Mouse (Mus musculus) c-Kit-positive CD71-positive TER-119-positive erythroid progenitor cells, embryonic 14.5 days (primary cell): ENCODE measurements around the gene Sfxn3.

Experiments
- DNase-seq: peaks from one replicate; pipeline ENCODE4 v3.0.0-alpha.2; 2013; ENCODE audit warnings: low spot score

The Sfxn3 gene

DNA sequence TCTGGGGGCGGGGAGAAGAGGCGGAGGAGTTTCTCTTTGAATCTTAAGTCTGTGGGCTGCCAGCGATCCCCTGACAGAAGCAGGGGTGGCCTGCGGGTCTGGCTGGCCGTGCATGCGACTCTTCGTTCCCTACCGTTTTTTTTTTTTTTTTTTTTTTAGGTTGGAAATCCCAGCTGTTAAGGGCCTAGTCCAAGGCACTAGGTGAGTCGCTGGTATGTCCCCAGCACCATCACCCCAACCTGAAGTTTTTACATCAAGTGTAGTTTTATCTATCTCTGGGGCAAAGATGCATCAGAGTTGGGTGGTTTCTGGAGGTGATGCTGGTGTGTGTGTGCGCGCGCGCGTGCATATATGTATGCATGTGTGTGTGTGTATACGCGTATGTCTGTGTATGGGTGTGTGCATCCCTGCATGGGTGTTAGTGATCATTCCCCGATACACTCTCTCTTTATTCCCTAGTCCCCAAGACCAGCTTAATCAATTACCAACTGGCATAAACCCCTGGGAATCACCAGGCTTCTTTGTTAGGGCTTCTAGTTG is 28.8 kb downstream of the Sfxn3 start:
- DNase-seq = no peak

- DNase-seq = no peak
These were observed 29.5 kb downstream of the Sfxn3 start for GRCm38 (mm10) chr19:45076586-45077510.

DNA sequence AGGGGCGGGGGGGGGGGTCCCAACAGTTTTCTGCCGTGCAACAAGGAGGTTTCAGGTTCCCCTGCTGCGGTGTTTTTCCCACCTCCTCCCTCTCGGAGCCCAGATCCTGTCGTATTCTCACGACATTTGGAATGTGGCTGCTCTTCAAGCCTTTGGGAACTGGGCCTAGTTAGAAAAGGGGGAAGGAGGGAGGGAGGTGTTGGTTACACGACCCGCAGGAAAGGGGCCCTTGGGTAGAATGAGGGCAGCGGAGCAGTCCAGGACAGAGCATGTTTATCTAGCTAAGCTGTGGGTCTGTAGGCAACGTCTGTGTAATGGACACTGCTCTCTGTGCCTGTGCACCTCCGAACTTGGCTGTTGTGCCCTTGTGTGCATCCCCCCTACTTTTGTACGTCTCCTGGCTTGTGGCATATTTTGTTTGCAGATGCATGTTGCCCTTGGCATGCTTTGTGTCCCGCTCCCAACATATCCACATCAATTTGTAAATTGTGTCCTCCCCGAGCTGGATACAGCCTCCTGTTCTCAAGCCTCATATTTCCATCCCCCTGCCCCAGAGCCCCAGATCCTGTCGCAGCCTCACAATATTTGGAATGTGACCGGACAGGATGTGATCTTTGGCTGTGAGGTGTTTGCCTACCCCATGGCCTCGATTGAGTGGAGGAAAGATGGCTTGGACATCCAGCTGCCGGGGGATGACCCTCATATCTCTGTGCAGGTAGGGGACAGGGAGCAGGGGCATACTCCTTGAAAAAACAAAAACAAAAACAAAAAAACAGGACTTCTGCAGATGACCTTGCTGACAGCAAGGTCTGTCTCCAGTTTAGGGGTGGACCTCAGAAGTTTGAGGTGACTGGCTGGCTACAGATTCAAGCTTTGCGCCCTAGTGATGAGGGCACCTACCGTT is 30.7 kb downstream of the Sfxn3 start:
- DNase-seq = no peak

DNA sequence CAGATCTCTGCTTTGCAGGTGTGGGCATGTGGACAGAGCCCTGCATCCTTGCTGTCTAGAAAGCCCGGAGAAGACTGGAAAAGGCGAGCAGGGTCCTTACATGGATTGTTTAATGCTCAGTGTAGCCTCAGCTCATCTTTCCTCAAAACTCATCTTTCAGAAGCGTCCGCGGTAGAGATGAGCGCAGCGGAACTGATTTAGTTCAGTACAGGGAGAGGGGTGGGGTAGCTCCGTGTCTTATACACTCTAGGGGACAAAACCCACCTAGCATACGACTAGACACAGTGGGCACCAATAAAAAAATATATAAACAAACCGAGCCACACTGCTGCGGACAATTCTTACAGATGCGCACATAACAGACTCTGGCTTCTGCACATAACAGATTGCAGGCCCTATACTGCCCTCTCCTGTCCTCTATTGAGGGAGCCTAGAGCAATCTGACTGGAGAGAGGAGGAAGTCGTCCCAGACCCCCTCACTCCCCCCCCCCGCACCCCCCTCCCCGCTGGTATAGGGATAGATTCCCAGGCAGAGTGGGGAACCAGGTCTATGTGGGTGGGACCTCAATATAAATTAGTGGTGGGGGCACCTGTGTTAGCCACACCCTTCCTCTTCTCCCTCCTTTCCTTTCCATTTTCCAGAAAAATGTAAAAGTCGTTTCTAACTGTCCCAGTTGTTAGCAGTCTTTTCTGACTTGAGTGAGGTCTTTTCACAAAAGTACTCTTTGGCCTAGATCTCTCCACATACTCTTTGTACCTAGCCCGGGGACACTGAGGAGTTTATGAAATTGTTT is 31.9 kb downstream of the Sfxn3 start:
- no peak for DNase-seq

DNA sequence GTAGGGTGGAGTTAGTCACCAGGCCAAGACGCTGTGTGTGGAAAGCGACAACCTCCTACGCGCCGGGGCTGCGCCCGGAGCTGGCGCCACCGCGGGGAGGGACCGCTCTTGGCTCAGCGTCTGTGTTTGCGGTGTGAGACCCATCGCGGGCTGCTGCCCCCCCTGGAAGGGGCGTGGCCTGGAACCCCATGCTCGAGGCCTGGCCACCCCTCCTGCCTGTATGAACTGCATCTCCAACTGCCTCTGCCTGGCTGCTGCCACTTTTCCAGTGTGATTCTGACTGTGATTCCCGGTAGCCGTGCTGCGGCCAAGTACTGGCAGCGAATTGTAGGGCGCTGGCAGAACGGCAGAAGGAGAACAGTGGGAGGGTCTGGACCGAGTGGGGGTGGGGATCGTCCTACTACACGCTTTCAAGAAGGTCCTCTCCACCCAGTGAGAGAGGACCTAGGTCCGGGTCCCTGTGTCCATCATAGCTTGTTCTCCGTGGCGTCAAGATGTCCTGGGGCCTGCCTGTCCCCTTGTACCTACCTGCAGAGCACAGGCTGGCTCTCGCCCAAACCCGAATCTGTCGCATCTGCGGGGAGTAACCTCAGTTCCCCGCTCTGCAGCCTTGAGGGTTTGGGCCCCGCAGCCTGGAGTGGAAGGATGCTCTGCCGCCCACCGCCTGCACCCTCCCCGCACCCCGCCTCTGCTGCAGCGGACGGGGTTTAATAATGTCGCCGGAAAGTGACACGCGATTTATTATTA is 32.6 kb downstream of the Sfxn3 start:
- DNase-seq = no peak

- DNase-seq = no peak
These were observed 33.4 kb downstream of the Sfxn3 start for GRCm38 (mm10) chr19:45080711-45081110.

- no peak for DNase-seq
These were observed 34.0 kb downstream of the Sfxn3 start for GRCm38 (mm10) chr19:45081279-45081678.

GRCm38 (mm10) chr19:45081841-45082550 is 34.7 kb downstream of the Sfxn3 start:
- DNase-seq = peak; percentile 56

DNA sequence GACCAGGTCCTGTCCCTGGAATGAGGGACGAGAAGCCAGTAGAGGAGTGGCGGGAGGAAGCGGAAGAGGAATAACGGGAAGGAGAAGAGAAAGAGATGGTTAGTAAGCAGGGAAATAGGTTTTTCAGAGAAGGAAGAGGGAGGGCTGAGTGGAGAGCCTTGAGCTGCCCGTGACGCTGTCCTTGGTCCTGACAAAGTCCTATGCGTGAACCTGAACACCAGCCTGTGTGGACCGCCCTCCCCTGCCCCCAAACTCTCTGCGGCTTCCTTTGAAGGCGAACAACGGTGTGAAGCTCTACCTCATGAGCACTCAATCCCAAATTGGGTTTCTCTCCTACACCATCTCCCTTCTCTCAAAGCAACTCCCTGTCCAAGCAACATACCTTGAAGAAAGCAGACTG is 50.6 kb downstream of the Sfxn3 start:
- no peak for DNase-seq

- DNase-seq = no peak
These were observed 53.4 kb downstream of the Sfxn3 start for GRCm38 (mm10) chr19:45100486-45101270.

DNA sequence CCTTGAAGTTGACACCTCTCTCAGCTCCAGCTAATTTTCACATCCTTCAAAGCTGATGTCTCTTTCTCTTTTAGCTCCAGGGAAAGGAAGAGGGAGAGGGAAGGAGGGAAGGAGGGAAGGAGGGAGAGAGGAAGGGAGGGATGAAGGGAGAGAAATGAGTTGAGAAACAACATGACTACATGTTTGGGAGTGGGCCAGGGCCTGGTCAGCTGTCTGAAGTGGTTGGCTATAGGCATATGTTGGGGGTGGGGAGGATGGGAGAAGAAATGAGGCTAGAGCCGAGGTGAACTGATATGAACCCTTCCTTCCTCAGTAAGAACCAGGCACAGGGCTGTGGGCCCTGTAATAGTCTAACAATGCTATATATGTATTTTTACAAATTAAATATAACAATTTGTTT is 58.3 kb downstream of the Sfxn3 start:
- DNase-seq = no peak
